Mouse (Mus musculus): ENCODE measurements around the gene Naaa.
A peak's percentile ranks its signal among the peaks of the same experiment; 100 is the strongest.

Naaa gene

DNA sequence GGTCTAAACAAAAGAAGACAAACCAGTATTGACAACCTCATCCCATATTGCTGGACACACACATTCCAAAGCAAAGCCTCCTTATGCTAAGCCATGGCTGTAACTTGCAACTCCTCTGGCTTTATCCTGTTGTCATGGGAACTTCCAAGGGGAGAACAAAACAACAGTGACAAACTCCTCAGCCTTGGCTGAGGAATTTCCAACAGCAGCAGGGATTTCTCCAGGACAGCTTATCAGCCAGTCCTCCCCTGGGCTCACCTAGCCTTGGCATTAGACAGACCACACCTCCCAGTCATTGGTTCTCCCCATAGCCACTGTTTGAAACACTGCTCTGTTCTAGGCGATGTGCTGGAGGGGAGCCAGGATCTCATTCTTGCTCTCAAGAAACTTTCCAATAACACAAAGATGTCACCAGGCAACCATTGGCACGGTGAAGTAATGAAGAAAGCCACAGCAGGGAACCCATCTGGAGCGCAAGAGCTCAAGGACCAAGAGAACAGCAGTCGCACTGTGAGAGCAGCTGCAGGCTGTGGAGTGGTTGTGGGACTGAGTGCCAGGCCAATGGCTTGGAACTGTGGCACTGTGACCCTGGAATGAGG, 14.1 kb downstream of the Naaa start:
- DNase-seq (ENCODE audit: extremely low read depth, low read depth) = no peak

DNA sequence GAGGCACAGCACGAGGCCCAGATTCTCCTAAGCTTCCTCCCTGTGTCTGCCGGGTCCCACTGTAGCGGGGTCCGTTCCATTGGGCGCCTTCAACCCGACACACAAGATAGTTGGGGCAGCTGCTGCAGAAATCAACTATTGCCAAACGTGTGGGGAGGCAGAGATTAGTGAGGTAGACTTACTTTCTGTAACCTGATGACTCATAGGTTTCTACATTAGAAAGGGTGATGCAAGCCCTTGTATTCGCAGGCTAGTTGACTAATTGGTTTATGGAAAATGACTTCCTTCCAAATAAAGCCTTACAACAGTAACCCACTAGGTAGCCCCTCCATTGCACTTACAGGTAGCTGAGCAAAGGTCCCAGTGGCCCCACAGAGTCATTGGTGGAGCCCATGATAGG, 15.3 kb downstream of the Naaa start:
- no peak for DNase-seq (ENCODE audit: extremely low read depth, low read depth)

GRCm38 (mm10) chr5:92256218-92256617, 21.8 kb downstream of the Naaa start, which contains the start of gene Ppef2:
Gene Ppef2, minus strand, starts transcription at chr5:92256278.
- no peak for DNase-seq (ENCODE audit: extremely low read depth, low read depth)

GRCm38 (mm10) chr5:92254476-92254875, 23.5 kb downstream of the Naaa start:
- no peak for DNase-seq (ENCODE audit: extremely low read depth, low read depth)

DNA sequence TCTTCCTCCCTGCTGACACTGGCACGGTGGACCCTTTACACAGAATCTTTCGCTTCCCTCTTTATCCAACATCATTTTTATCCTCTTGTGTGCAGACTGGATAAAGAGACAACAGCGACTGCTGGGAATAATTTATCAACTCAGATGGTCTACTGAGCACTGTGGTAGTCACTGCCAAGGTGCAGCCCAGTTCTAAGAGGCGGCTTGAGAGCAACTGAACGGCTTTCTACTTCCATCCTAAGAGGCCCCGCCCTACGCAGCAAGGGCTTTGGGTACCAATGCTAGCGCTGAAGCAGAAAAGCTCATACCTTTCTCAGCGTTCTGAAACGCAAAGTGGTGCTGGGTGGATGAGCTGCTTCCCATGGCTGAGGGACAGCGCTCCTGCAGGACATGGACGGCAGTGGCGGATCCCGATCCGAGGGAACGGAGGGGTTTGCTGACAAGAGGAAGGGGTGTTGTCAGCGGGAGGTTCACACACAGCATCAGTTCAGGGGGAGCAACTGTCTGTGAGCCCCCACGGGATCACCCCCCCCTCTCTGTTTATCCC, 25.1 kb downstream of the Naaa start:
- DNase-seq (ENCODE audit: extremely low read depth, low read depth) = no peak

GRCm38 (mm10) chr5:92252031-92252430, 25.9 kb downstream of the Naaa start:
- DNase-seq (ENCODE audit: extremely low read depth, low read depth) = no peak

DNA sequence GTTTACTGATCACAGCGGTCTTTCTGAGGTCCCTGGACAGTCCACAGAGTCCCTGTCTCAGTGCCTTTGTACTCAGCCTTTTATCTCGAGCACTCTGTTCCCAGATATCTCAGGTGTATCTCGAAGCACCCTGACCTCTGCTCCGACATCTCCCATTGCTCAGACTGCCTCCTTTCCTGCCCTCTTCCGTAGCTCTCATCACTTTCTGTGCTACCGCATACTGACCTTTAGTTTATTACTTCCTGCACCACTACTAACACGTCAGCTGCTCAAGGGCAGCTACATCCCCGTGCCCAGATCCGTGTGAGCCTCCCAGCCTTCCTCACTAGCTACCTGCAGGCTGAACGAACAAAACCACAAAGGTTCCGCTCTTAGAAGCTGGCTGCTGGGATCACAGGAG, 29.4 kb downstream of the Naaa start:
- no peak for DNase-seq (ENCODE audit: extremely low read depth, low read depth)

- peak; percentile 91 for DNase-seq (ENCODE audit: extremely low read depth, low read depth)
Observed at GRCm38 (mm10) chr5:92245483-92245882, 32.5 kb downstream of the Naaa start.

GRCm38 (mm10) chr5:92244900-92245299, 33.1 kb downstream of the Naaa start:
- DNase-seq (ENCODE audit: extremely low read depth, low read depth) = no peak

DNA sequence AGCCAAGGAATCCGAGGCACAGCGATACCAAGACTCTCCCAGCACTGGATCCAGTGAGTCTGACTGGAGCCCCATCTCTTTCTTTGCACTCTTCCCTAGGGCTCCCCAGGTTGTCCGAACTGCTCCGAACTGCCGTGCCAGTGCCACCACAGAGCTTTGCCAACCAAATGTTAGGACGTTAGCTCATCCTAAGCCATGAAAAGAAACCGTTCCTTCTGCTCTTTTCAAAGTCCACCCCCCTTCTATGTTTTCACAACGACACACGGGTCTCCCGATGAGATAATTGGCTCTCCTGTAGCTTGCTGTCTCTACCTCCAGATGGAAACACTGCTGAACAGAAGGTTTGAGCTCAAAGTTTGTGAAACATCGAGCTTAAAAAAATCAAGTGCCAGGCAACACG, 37.2 kb downstream of the Naaa start:
- no peak for DNase-seq (ENCODE audit: extremely low read depth, low read depth)

GRCm38 (mm10) chr5:92239333-92240232, 38.4 kb downstream of the Naaa start:
- DNase-seq (ENCODE audit: extremely low read depth, low read depth) = no peak

DNA sequence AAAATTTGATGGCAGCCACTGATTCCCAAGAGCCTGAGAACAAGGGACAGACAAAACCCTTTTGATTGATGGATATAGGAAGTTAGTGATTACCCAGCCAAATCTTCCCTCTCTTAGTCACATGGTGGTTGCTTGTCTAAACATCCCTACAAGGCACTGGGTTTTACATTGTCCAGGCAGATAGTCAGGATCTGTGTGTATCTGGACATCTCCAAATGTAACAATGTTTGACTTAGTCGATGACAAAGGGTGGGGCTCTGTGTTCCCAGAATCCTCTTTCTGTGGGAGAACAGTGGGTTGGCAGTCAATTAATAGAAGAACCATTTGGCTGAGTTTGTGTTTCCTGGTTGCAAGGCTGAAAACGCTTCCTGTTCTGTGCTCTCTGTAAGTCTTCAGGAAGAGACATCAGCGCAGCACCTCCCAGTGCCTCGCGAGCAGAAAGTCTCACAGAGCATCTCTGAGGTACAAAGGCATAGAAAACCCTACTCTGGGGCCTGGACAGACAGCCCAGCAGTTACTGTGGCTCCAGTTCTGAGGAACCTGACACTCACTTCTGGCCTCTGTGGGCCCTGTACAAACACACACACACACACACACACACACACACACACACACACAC, 42.9 kb downstream of the Naaa start:
- DNase-seq (ENCODE audit: extremely low read depth, low read depth) = no peak

- no peak for DNase-seq (ENCODE audit: extremely low read depth, low read depth)
Observed at GRCm38 (mm10) chr5:92233366-92233765, 44.6 kb downstream of the Naaa start.

DNA sequence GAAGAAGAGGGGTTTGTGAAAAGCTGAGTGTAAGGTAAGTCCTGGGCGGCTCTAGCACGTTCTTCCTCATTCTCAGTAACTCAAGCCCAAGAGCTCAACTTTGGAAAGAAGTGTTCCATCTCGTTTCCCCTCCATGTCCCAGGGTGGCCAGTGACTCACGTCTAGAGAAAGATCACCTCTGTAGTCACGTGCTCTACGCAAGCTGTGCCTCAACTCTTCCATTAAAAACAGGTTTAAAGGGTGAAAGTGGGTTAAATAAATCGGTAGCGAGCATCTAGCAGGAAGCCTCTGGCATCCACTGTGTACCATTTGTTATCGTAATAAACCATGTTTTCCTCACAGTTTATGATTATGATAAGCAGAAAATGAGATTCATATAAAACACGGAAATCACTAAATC, 46.1 kb downstream of the Naaa start:
- DNase-seq (ENCODE audit: extremely low read depth, low read depth) = no peak

- no peak for DNase-seq (ENCODE audit: extremely low read depth, low read depth)
Observed at GRCm38 (mm10) chr5:92230306-92230705, 47.7 kb downstream of the Naaa start.

DNA sequence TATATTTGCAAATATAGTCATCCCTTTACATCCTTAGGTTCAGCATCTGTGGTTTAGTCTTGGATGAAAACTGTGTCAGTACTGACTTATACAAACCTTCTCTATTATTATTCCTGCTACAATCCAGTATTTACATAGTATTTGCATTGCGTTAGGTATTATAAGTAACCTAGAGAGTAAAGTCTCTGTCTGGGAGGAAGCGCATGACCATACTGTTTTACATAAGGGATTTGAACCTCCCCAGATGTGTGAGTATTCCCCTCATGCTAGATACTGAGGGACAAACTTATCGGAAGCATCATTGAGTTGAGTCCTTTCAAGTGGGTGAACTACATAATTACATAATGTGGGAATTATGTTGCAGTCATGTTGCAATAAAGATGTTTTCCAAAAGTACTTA, 48.5 kb downstream of the Naaa start:
- no peak for DNase-seq (ENCODE audit: extremely low read depth, low read depth)

DNA sequence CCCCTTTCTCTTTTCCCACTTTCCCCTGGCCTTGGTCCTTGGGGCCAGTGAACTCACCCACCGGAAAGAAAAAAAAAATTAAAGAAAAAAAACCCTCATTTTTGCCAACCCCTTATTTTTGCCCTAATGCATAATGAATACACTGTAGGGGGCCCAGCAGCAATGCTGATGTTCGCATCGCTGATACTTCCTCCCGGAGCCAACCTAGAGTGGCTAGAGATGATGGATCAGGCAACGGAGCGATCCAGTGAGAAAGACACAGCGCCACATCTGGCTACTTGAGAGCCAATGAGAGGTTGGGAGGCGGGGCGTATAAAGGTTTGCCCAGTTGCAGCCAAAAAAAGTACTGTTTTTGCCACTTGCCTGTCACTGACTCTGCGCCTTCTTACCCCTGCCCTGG, 49.2 kb downstream of the Naaa start:
- no peak for DNase-seq (ENCODE audit: extremely low read depth, low read depth)

DNA sequence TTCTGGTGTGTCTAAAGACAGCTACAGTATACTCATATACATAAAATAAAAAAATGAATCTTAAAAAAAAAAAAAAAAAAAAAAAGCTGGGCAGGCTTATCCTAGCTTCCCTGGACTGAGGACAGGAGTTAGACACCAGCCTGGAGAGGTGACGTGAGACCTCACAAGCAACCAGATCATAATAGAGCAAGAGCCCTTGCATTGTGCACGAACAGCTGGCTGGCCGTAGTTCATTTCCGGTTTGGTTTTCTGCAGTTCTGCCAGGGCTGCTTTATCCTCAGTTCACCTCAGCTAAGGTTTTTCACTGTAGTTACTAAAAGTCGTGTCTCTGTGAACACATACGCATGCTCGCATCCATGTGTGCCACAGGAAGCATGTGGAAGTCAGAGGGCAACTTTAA, 50.2 kb downstream of the Naaa start:
- DNase-seq (ENCODE audit: extremely low read depth, low read depth) = no peak

DNA sequence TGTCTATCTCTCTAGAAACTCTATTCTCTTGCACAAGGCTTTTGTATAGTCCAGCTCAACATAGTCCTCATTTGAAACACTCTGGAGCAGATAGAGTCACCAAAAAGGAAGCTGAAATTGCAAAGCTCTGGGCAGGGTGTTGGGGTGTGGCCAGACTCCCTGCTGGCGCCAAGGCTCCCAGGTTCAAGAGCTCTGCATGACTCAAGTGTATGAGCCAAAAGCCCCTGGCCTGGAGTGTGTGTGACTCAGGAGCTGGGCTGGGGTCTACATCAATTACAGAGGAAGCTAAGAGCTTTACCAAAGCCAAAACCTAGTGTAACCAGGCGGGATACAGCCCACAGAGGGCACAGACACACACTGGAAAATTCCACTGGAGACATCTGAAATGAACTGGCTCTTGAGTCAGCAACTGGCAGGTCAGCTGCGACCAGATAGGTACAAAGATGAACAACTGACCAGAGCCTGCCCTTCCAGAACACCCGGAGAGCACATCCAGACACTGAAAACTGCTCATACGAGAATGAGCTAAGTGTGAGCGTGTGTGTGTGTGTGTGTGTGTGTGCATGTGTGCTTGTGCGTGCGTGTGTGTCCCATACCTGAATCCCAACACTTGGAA, 57.6 kb downstream of the Naaa start:
- no peak for DNase-seq (ENCODE audit: extremely low read depth, low read depth)

- peak; percentile 64 for DNase-seq (ENCODE audit: extremely low read depth, low read depth)
Observed at GRCm38 (mm10) chr5:92219826-92220225, 58.1 kb downstream of the Naaa start.

DNA sequence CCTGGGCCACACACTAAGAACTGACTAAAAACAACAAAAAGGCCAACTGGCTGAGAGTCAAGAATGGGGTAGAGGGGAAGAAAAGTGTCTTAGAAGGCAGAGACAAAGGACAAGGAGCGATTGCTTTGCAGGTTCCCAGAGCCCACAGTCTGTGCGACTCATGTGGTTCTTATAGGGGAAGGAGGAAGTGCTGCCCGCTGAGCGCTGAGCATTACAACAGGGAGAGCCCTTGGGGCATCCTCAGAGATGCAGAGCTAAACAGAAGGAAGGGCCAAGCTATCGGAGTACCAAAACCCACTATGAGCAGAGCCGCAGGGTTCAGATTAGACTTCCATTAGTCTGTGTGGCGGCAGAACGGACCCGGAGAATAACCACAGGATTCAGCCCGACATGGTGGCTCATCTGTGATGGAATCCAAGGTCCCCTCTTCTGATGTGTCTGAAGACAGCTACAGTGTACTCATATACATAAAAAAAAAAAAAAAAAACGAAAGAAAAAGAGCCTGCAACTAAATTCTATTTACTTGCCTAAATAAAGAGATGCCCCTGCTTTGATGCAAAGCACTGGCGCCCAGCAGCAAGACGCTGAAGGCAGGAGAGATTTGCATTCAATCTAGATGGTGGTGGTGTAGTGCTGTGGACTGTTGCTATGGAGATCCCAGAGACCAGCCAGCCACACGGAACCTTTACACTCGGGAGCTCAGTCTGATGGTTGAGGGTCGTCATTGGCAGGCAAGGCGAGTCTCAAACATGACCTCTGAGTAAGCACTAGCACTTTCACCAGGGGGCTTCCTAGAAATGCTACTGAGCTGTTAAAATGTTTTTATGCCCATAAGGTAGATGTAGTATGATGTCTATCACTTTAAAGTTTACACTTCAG, 58.8 kb downstream of the Naaa start:
- peak; percentile 41 for DNase-seq (ENCODE audit: extremely low read depth, low read depth)
